Mouse (Mus musculus): ENCODE measurements at regions not wholly inside any gene's neighbourhood (a gene's known extent, or its start where the extent isn't known, plus 50 kb on each side); places are given as distances from the start of the nearest gene placed in this dataset.

DNA sequence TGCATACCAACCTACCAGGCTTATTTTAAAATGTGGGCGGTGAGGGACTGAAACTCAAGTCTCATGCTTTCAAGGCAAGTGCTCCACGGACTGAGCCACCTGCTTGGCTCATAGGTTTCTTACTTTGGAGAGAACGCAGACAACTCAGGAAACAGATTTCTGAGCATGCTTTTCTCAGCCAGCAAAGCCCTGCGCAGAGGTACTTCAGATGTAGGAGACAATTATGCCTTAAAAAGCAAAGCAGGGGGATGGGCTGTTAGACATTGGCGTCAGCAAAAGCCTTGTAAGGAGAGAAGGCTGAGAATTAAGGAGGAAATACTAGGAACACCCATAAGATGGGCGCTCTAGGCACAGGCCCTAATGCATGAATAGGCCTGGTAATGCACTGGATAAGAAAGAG lies 329.4 kb upstream of the Kazn start:
- Histone ChIP-seq H3K36me3 (replicated peaks; ENCODE audit: control insufficient read depth, insufficient read depth, low read depth) (no peaks in the 10 kb centered on the region), H3K9ac (replicated peaks) (no peak overlapping the region), H3K4me1 (replicated peaks; ENCODE audit: control insufficient read depth in 2 of 2, insufficient read depth in 2 of 2, low read length in 1 of 2) (no peaks in the 10 kb centered on the region), H3K4me2 (ENCODE audit: low read depth) (no peak overlapping the region), H3K27me3 (ENCODE audit: control insufficient read depth, insufficient read depth, low read length) (no peaks in the 10 kb centered on the region), H3K4me3 (ENCODE audit: insufficient read depth in 1 of 2, low read depth in 2 of 2, low read length in 2 of 2) (no peak overlapping the region), H3K27ac (no peak overlapping the region), H3K9me3 (ENCODE audit: control insufficient read depth, low read length) (no peaks in the 10 kb centered on the region)
- 54% methylated on average over 6 of the region's 6 CpGs for WGBS (ENCODE audit: insufficient replicate concordance)
- no peak for ATAC-seq (ENCODE audit: insufficient read depth)
- no peak for TF ChIP-seq CTCF (IDR thresholded peaks at IDR 0.05; ENCODE audit: low read depth)
- no peak for TF ChIP-seq EP300 (IDR thresholded peaks at IDR 0.05; ENCODE audit: low read depth)
- no peak for DNase-seq (ENCODE audit: low read depth in 3 of 3, low spot score in 3 of 3)

- Histone ChIP-seq H3K9ac (replicated peaks) (no peak overlapping the region), H3K4me1 (replicated peaks; ENCODE audit: control insufficient read depth in 2 of 2, insufficient read depth in 2 of 2, low read length in 1 of 2) (no peaks in the 10 kb centered on the region), H3K36me3 (replicated peaks; ENCODE audit: control insufficient read depth, insufficient read depth, low read depth) (no peaks in the 10 kb centered on the region), H3K27me3 (ENCODE audit: control insufficient read depth, insufficient read depth, low read length) (no peaks in the 10 kb centered on the region), H3K27ac (no peak overlapping the region), H3K4me3 (ENCODE audit: insufficient read depth in 1 of 2, low read depth in 2 of 2, low read length in 2 of 2) (no peak overlapping the region), H3K9me3 (ENCODE audit: control insufficient read depth, low read length) (no peaks in the 10 kb centered on the region), H3K4me2 (ENCODE audit: low read depth) (no peak overlapping the region)
- ATAC-seq (ENCODE audit: insufficient read depth) (no peak), DNase-seq (ENCODE audit: low read depth in 3 of 3, low spot score in 3 of 3) (no peak)
- TF ChIP-seq EP300 (IDR thresholded peaks at IDR 0.05; ENCODE audit: low read depth) (no peak), CTCF (IDR thresholded peaks at IDR 0.05; ENCODE audit: low read depth) (no peak)
- 47% methylated on average over 3 of the region's 3 CpGs for WGBS (ENCODE audit: insufficient replicate concordance)
These were observed 315.5 kb upstream of the Kazn start for GRCm38 (mm10) chr4:142554716-142555115.

DNA sequence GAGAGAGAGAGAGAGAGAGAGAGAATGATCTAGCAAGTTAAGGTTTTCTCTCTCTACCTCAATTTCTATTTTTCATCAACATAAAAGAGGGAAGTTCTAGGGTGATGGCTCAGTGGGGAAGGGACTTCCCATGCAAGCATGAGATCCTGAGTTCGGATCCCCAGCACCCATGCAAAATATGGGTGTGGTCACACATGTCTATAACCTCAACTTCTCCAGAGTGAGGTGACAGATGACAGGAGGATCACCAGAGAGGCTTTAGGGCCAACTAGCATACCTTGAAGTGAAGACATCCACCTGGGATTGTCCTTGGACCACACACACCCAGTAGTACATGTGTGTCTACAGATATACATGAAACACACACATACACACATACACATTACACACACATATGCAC lies 306.7 kb upstream of the Kazn start:
- DNase-seq (ENCODE audit: low read depth in 3 of 3, low spot score in 3 of 3), result no peak
- no peak overlapping the region for H3K27ac ChIP-seq
- no peak overlapping the region for H3K4me3 ChIP-seq (ENCODE audit: insufficient read depth in 1 of 2, low read depth in 2 of 2, low read length in 2 of 2)
- no peak overlapping the region for H3K9ac ChIP-seq (replicated peaks)
- no peaks in the 10 kb centered on the region for H3K9me3 ChIP-seq (ENCODE audit: control insufficient read depth, low read length)
- no peaks in the 10 kb centered on the region for H3K4me1 ChIP-seq (replicated peaks; ENCODE audit: control insufficient read depth in 2 of 2, insufficient read depth in 2 of 2, low read length in 1 of 2)
- H3K36me3 ChIP-seq (replicated peaks; ENCODE audit: control insufficient read depth, insufficient read depth, low read depth), result no peaks in the 10 kb centered on the region
- H3K4me2 ChIP-seq (ENCODE audit: low read depth), result no peak overlapping the region
- WGBS (ENCODE audit: insufficient replicate concordance), result 43% methylated on average over 1 of the region's 1 CpGs
- no peaks in the 10 kb centered on the region for H3K27me3 ChIP-seq (ENCODE audit: control insufficient read depth, insufficient read depth, low read length)
- no peak for ATAC-seq (ENCODE audit: insufficient read depth)
- TF ChIP-seq CTCF (IDR thresholded peaks at IDR 0.05; ENCODE audit: low read depth) (no peak), EP300 (IDR thresholded peaks at IDR 0.05; ENCODE audit: low read depth) (no peak)

- DNase-seq (ENCODE audit: low read depth in 3 of 3, low spot score in 3 of 3), result no peak
- no peak overlapping the region for H3K27ac ChIP-seq
- H3K4me2 ChIP-seq (ENCODE audit: low read depth), result no peak overlapping the region
- no peaks in the 10 kb centered on the region for H3K27me3 ChIP-seq (ENCODE audit: control insufficient read depth, insufficient read depth, low read length)
- TF ChIP-seq EP300 (IDR thresholded peaks at IDR 0.05; ENCODE audit: low read depth) (no peak), CTCF (IDR thresholded peaks at IDR 0.05; ENCODE audit: low read depth) (no peak)
- ATAC-seq (ENCODE audit: insufficient read depth), result no peak
- no peak overlapping the region for H3K9ac ChIP-seq (replicated peaks)
- WGBS (ENCODE audit: insufficient replicate concordance), result 26% methylated on average over 1 of the region's 1 CpGs
- no peak overlapping the region for H3K4me3 ChIP-seq (ENCODE audit: insufficient read depth in 1 of 2, low read depth in 2 of 2, low read length in 2 of 2)
- H3K4me1 ChIP-seq (replicated peaks; ENCODE audit: control insufficient read depth in 2 of 2, insufficient read depth in 2 of 2, low read length in 1 of 2), result no peaks in the 10 kb centered on the region
- no peaks in the 10 kb centered on the region for H3K9me3 ChIP-seq (ENCODE audit: control insufficient read depth, low read length)
- no peaks in the 10 kb centered on the region for H3K36me3 ChIP-seq (replicated peaks; ENCODE audit: control insufficient read depth, insufficient read depth, low read depth)
These were observed 306.0 kb upstream of the Kazn start for GRCm38 (mm10) chr4:142545187-142545586.

DNA sequence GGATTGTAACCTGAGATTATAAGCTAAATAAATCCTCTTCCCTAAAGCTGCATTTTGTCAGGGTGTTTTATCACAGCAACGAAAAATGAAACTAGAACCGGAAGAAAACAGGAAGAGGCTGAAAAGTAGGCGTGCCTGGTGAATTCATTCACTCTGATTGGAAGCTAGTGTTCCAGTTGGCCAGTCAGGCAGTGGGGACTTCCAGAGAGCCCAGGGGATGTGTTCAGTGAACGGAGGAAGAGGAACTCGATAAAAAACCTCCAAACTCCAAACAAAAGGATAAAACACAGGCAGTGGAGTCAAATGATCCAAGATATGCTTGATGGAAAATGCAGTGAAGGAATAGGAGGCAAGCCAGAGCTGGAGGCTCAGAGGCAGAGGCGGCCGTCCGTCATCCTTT lies 305.5 kb upstream of the Kazn start:
- TF ChIP-seq CTCF (IDR thresholded peaks at IDR 0.05; ENCODE audit: low read depth) (no peak), EP300 (IDR thresholded peaks at IDR 0.05; ENCODE audit: low read depth) (no peak)
- no peak overlapping the region for H3K9ac ChIP-seq (replicated peaks)
- no peaks in the 10 kb centered on the region for H3K36me3 ChIP-seq (replicated peaks; ENCODE audit: control insufficient read depth, insufficient read depth, low read depth)
- no peak overlapping the region for H3K27ac ChIP-seq
- H3K9me3 ChIP-seq (ENCODE audit: control insufficient read depth, low read length), result no peaks in the 10 kb centered on the region
- no peaks in the 10 kb centered on the region for H3K27me3 ChIP-seq (ENCODE audit: control insufficient read depth, insufficient read depth, low read length)
- 51% methylated on average over 8 of the region's 8 CpGs for WGBS (ENCODE audit: insufficient replicate concordance)
- no peak overlapping the region for H3K4me2 ChIP-seq (ENCODE audit: low read depth)
- H3K4me1 ChIP-seq (replicated peaks; ENCODE audit: control insufficient read depth in 2 of 2, insufficient read depth in 2 of 2, low read length in 1 of 2), result no peaks in the 10 kb centered on the region
- no peak overlapping the region for H3K4me3 ChIP-seq (ENCODE audit: insufficient read depth in 1 of 2, low read depth in 2 of 2, low read length in 2 of 2)
- DNase-seq (ENCODE audit: low read depth in 3 of 3, low spot score in 3 of 3) (no peak), ATAC-seq (ENCODE audit: insufficient read depth) (no peak)

Measured in liver, embryonic 14.5 days (tissue).